Mouse (Mus musculus) embryonic facial prominence, embryonic 11.5 days (tissue): ENCODE measurements around the gene Nav2. TPM values are rescaled to one million over a fixed set of nuclear protein-coding genes. Genes with fewer than 3 reads are reported as not detected.

Experiments
- ATAC-seq: fragments of 200-750 bp; cut with Nextera tagmentation; replicated peaks from 2 replicates; pipeline ENCODE4 v1.8.0; 2017; ENCODE audit warnings: low read depth; ENCODE audit not compliant: insufficient number of reproducible peaks, low FRiP score, low TSS enrichment
- DNase-seq: peaks from one replicate; pipeline ENCODE4 v3.0.0-alpha.2; 2015; ENCODE audit warnings: low spot score
- H3K27ac ChIP-seq: fragments of 300-500 bp; sonication (generic); replicated peaks from 2 replicates; pipeline ENCODE4 v1.5.1; 2014; ENCODE audit warnings: mild to moderate bottlenecking, low read depth, low read length, control low read depth
- H3K27me3 ChIP-seq: fragments of 300-500 bp; sonication (generic); 2 replicates; pipeline ENCODE4 v1.6.1; 2014; ENCODE audit warnings: mild to moderate bottlenecking, low read length, moderate library complexity, mixed read lengths; ENCODE audit not compliant: control insufficient read depth, insufficient read depth
- H3K36me3 ChIP-seq: fragments of 300-500 bp; sonication (generic); replicated peaks from 2 replicates; pipeline ENCODE4 v1.6.1; 2014; ENCODE audit warnings: low read depth, mild to moderate bottlenecking, low read length, moderate library complexity, mixed read lengths; ENCODE audit not compliant: control insufficient read depth, insufficient read depth
- H3K4me1 ChIP-seq: fragments of 300-500 bp; sonication (generic); 2 replicates; pipeline ENCODE4 v1.6.1; 2014; ENCODE audit warnings: low read length, mixed read lengths; ENCODE audit not compliant: control insufficient read depth, insufficient read depth
- H3K4me2 ChIP-seq: fragments of 300-500 bp; sonication (generic); 2 replicates; pipeline ENCODE4 v1.6.1; 2014; ENCODE audit warnings: low read depth, mild to moderate bottlenecking, control low read depth, low read length, moderate library complexity
- H3K4me3 ChIP-seq: fragments of 300-500 bp; sonication (generic); 2 replicates; pipeline ENCODE4 v1.5.1; 2014; ENCODE audit warnings: low read depth, low read length, control low read depth
- H3K9ac ChIP-seq: fragments of 300-500 bp; sonication (generic); replicated peaks from 2 replicates; pipeline ENCODE4 v1.6.1; 2014; ENCODE audit warnings: mild to moderate bottlenecking, control low read depth, low read length
- H3K9me3 ChIP-seq: fragments of 300-500 bp; sonication (generic); replicated peaks from 2 replicates; pipeline ENCODE4 v1.6.1; 2016; ENCODE audit warnings: mild to moderate bottlenecking, low read length, inconsistent platforms, mixed read lengths; ENCODE audit not compliant: control insufficient read depth
- WGBS: fragments of 180-500 bp; shearing (Covaris S2); extraction: QIAGEN DNeasy Blood & Tissue Kit; methylation state at CpG from one replicate; pipeline ENCODE4 v1.1.7; 2014; 5-methylcytosine and 5-hydroxymethylcytosine counted together
- polyA plus RNA-seq: library from polyadenylated mRNA; unstranded; fragments of >200 nt; fragmentation: Nextera tagmentation; extraction: Ambion mirVana; gene quantifications from 2 replicates; pipeline ENCODE4 v1.2.1, GENCODE M21; 2014

Nav2 gene
- polyA plus RNA-seq, 1 experiment from 2014 or later, result 7.3 TPM

GRCm38 (mm10) chr7:49191081-49191678 is 282.7 kb downstream of the Nav2 start:
- H3K9ac ChIP-seq, result no peak overlapping the region
- H3K4me1 ChIP-seq, result no peaks in the 10 kb centered on the region
- ATAC-seq, result peak; percentile 68; the same call in 1 of the 2 replicates
- DNase-seq, result no peak
- no peak overlapping the region for H3K4me3 ChIP-seq
- no peaks in the 10 kb centered on the region for H3K36me3 ChIP-seq
- H3K27me3 ChIP-seq, result no peaks in the 10 kb centered on the region
- no peak overlapping the region for H3K27ac ChIP-seq
- WGBS, result 71% methylated on average over 7 of the region's 7 CpGs
- H3K4me2 ChIP-seq, result no peak overlapping the region
- H3K9me3 ChIP-seq, result no peaks in the 10 kb centered on the region

GRCm38 (mm10) chr7:49192061-49192695 is 283.7 kb downstream of the Nav2 start:
- Histone ChIP-seq H3K4me3 (no peak overlapping the region), H3K27ac (no peak overlapping the region), H3K9me3 (no peaks in the 10 kb centered on the region), H3K4me2 (no peak overlapping the region), H3K9ac (no peak overlapping the region), H3K27me3 (no peaks in the 10 kb centered on the region), H3K4me1 (no peaks in the 10 kb centered on the region), H3K36me3 (no peaks in the 10 kb centered on the region)
- DNase-seq (no peak), ATAC-seq (no peak)
- WGBS, result 86% methylated on average over 2 of the region's 2 CpGs

GRCm38 (mm10) chr7:49195711-49196147 is 287.2 kb downstream of the Nav2 start:
- no peaks in the 10 kb centered on the region for H3K9me3 ChIP-seq
- no peaks in the 10 kb centered on the region for H3K36me3 ChIP-seq
- H3K4me2 ChIP-seq, result no peak overlapping the region
- H3K27ac ChIP-seq, result no peak overlapping the region
- ATAC-seq (no peak), DNase-seq (no peak)
- no peak overlapping the region for H3K9ac ChIP-seq
- H3K4me3 ChIP-seq, result no peak overlapping the region
- WGBS, result 40% methylated on average over 5 of the region's 5 CpGs
- H3K4me1 ChIP-seq, result no peaks in the 10 kb centered on the region
- no peaks in the 10 kb centered on the region for H3K27me3 ChIP-seq

- H3K4me1 ChIP-seq, result no peaks in the 10 kb centered on the region
- H3K9me3 ChIP-seq, result no peaks in the 10 kb centered on the region
- WGBS, result 63% methylated on average over 6 of the region's 6 CpGs
- no peak overlapping the region for H3K27ac ChIP-seq
- no peak overlapping the region for H3K9ac ChIP-seq
- no peaks in the 10 kb centered on the region for H3K36me3 ChIP-seq
- H3K27me3 ChIP-seq, result no peaks in the 10 kb centered on the region
- DNase-seq, result no peak
- H3K4me3 ChIP-seq, result no peak overlapping the region
- no peak overlapping the region for H3K4me2 ChIP-seq
- ATAC-seq, result no peak
Measured at GRCm38 (mm10) chr7:49199366-49199765, 290.9 kb downstream of the Nav2 start.

- WGBS, result 84% methylated on average over 6 of the region's 6 CpGs
- Histone ChIP-seq H3K4me2 (no peak overlapping the region), H3K36me3 (no peaks in the 10 kb centered on the region), H3K9ac (no peak overlapping the region), H3K27ac (no peak overlapping the region), H3K27me3 (no peaks in the 10 kb centered on the region), H3K4me1 (no peaks in the 10 kb centered on the region), H3K4me3 (no peak overlapping the region), H3K9me3 (no peaks in the 10 kb centered on the region)
- no peak for DNase-seq
- ATAC-seq, result no peak
Measured at GRCm38 (mm10) chr7:49200270-49200669, 291.8 kb downstream of the Nav2 start.

- H3K27ac ChIP-seq, result no peak overlapping the region
- H3K9me3 ChIP-seq, result no peaks in the 10 kb centered on the region
- no peak overlapping the region for H3K9ac ChIP-seq
- no peak overlapping the region for H3K4me2 ChIP-seq
- WGBS, result 64% methylated on average over 4 of the region's 4 CpGs
- DNase-seq (no peak), ATAC-seq (no peak)
- no peaks in the 10 kb centered on the region for H3K27me3 ChIP-seq
- no peaks in the 10 kb centered on the region for H3K4me1 ChIP-seq
- no peak overlapping the region for H3K4me3 ChIP-seq
- H3K36me3 ChIP-seq, result no peaks in the 10 kb centered on the region
Measured at GRCm38 (mm10) chr7:49202971-49203370, 294.5 kb downstream of the Nav2 start.

GRCm38 (mm10) chr7:49204856-49205255 is 296.3 kb downstream of the Nav2 start:
- DNase-seq, result no peak
- Histone ChIP-seq H3K27ac (no peak overlapping the region), H3K36me3 (no peaks in the 10 kb centered on the region), H3K4me2 (no peak overlapping the region), H3K9ac (no peak overlapping the region), H3K4me1 (no peaks in the 10 kb centered on the region), H3K27me3 (no peaks in the 10 kb centered on the region), H3K4me3 (no peak overlapping the region), H3K9me3 (no peaks in the 10 kb centered on the region)
- ATAC-seq, result no peak
- 84% methylated on average over 3 of the region's 3 CpGs for WGBS

GRCm38 (mm10) chr7:49205551-49205950 is 297.0 kb downstream of the Nav2 start:
- H3K4me3 ChIP-seq, result no peak overlapping the region
- H3K27ac ChIP-seq, result no peak overlapping the region
- DNase-seq, result no peak
- 88% methylated on average over 1 of the region's 1 CpGs for WGBS
- H3K4me1 ChIP-seq, result no peaks in the 10 kb centered on the region
- H3K36me3 ChIP-seq, result no peaks in the 10 kb centered on the region
- no peak overlapping the region for H3K4me2 ChIP-seq
- H3K27me3 ChIP-seq, result no peaks in the 10 kb centered on the region
- ATAC-seq, result no peak
- H3K9ac ChIP-seq, result no peak overlapping the region
- H3K9me3 ChIP-seq, result no peaks in the 10 kb centered on the region
